Mouse (Mus musculus) bone marrow macrophage, adult 2 months (primary cell): Measurements from ENCODE around the gene Bmx. TPM values are rescaled to one million over a fixed set of nuclear protein-coding genes. Genes with fewer than 3 reads are reported as not detected.

Source experiments
- H3K27ac ChIP-seq: 2 replicates; pipeline ENCODE4 v1.5.1; 2012; ENCODE audit warnings: low read depth, low read length; ENCODE audit not compliant: insufficient read depth
- H3K4me1 ChIP-seq: 2 replicates; pipeline ENCODE4 v1.6.1; 2012; ENCODE audit warnings: low read length; ENCODE audit not compliant: control insufficient read depth, insufficient read depth
- H3K4me3 ChIP-seq: 2 replicates; pipeline ENCODE4 v1.5.1; 2012; ENCODE audit warnings: mild to moderate bottlenecking, low read length, moderate library complexity; ENCODE audit not compliant: insufficient read depth
- CTCF ChIP-seq: IDR thresholded peaks from 2 replicates; pipeline ENCODE4 v1.5.1; 2012; ENCODE audit warnings: low read depth, mild to moderate bottlenecking, low read length, moderate library complexity
- POLR2A ChIP-seq: IDR thresholded peaks from 2 replicates; pipeline ENCODE4 v1.6.1; 2012; ENCODE audit warnings: mild to moderate bottlenecking, low read depth, low read length, borderline replicate concordance
- polyA plus RNA-seq: library from polyadenylated mRNA; stranded (reverse); fragments of >200 nt; gene quantifications from 2 replicates; pipeline ENCODE4 v1.2.4, GENCODE M21; 2012; ENCODE audit not compliant: missing spikeins, insufficient read depth, insufficient read length

Gene Bmx
- 0.19 TPM in 1 of 2 replicates, not detected in the other for polyA plus RNA-seq

DNA sequence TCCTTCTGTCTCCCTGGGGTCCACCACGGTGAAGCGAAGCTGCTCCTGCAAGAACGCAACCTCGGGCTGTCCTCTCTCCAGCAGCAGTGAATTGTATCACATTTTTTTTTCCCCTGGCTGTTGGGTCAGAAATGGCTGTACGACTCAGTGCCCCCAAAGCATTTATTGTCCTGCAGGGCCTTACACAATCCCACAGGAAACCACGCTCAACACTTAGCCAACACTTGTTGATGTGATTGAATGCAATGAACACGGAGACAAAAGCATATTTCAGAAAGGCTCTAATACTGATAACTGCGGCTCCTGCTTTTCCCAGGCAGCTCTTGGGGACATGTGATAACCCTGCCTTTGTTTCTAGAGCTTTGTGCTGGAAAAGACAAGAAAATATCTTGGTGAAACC is at the start of gene Bmx:
Gene Bmx (minus strand): TSS at position 137 of the 400 bp plus-strand sequence.
- TF ChIP-seq CTCF, result no peak
- no peak for TF ChIP-seq POLR2A
- H3K4me3 ChIP-seq, result no peak within 1 kb of the TSS
- H3K4me1 ChIP-seq, result peaks cover 17% of the 10 kb centered on the region
- peak within 1 kb of the TSS; percentile 66 for H3K27ac ChIP-seq

DNA sequence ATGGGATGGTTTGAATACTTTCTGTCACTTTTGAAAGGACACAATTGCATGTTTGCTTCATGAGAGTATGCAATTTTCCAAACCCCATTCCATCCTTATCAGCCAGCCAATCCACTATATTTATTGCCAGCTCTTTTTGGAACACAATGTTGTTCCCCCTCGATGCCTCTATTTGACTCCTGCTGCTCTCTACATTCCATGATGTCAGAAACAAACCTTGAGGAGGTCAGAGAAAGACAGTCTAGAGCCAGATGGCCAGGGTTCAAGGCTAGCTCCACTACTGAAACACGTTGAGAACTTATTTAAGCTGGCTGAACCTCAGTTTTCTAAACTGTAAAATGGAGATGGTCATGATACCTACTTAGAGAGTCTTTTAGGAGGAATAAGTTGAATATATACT is 48.3 kb upstream of the Bmx start:
- TF ChIP-seq CTCF, result no peak
- TF ChIP-seq POLR2A, result no peak
- H3K27ac ChIP-seq, result no peak overlapping the region
- H3K4me3 ChIP-seq, result no peak overlapping the region
- no peaks in the 10 kb centered on the region for H3K4me1 ChIP-seq

DNA sequence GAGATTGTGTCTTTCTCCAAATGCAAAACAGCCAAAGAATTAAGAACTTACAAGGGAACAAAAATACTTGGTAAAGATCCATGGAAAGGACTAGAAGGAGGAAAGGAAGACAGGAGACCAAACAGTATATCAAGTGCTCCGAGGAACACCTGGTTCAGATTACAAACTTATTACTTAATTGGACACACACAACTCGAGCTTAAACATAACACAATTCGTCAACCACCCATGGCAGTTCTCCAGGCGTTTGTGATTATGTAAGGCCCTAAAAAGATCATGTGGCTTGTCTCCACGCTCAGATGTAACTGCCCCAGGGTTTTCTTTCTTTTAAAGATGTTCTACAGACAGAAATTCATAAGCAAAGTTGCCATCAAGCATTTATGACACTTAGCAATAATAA is 33.2 kb upstream of the Bmx start:
- no peak for TF ChIP-seq POLR2A
- no peak for TF ChIP-seq CTCF

DNA sequence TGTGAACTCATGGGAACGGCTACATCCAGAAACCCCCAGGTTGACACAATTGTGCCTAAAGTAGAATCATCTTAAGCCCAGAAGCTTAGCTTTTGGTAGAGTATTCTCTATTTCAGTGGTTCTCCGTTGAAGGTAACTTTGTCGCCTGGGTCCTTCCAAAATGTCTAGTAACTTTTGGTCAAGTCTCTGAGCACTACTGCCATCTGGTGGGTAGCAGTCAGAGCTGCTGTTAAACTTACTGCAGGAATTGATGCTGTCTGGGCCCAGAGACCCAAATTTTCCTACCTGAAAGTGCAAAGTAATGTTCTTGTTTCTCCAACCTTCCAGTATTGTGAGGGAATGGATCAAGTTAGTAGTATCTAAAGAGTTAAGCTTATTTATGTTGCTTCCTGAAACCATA is 29.1 kb upstream of the Bmx start:
- TF ChIP-seq POLR2A, result no peak
- no peak for TF ChIP-seq CTCF
- Histone ChIP-seq H3K4me1 (no peaks in the 10 kb centered on the region), H3K4me3 (no peak overlapping the region), H3K27ac (no peak overlapping the region)

More for the DNA sequence above, 33.2 kb upstream of the Bmx start:
- H3K4me3 ChIP-seq, result no peak overlapping the region
- no peak overlapping the region for H3K27ac ChIP-seq
- no peaks in the 10 kb centered on the region for H3K4me1 ChIP-seq

DNA sequence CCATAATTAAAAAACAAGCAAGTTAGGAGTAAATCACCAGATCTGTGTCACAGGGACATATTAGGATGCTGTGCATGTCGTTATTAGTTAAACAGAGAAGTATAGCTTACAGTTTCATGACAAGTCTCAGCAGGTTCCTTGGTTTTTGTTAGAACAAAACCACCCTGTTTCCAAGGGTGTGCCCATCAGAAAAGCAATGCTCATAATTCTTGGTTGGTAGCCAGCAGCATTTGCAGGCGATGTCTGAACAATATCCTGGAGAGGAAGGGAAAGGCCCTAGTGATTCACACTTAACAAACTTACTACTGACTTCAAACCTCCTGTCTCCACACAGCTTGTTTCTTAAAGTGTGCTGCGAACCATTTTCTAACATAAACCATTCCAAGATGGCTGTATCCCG is 25.8 kb upstream of the Bmx start:
- H3K4me1 ChIP-seq, result no peaks in the 10 kb centered on the region
- TF ChIP-seq CTCF (no peak), POLR2A (no peak)
- no peak overlapping the region for H3K27ac ChIP-seq
- no peak overlapping the region for H3K4me3 ChIP-seq

DNA sequence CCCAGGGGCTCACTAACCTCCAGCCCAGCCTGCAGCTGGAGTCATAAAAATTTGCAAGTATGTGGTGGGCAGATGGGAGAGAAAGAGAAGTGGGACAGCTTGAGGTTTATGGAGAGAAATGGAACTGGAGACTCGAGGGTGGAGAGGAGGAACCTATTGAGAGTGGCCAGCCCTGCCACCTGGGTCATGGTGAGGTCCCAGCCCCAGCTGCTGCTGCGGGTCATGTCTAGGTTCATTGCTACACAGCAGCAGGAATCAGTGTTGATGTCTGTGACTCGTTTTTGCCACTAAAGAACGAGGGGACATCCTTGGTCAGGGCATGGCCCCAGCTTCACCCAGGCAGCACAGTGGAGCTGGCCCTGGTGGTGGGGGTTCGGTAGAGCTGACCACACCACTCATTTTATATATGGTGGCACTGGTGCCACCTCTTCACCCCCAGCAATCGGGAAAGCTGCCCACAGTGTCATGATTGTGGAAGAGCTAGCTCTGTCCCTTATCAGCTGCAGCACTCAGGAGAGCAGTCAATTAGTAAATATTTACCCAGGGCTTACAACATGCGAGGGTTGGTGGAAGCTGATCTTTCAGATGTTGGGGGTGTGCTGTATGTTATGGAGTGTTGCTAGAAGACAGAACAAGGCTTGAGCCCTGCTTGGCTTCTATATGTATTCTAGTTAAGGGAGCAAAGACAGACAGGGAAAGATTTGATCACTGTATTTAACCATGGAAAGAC is 23.1 kb upstream of the Bmx start:
- H3K4me1 ChIP-seq, result no peaks in the 10 kb centered on the region
- H3K4me3 ChIP-seq, result no peak overlapping the region
- TF ChIP-seq POLR2A (no peak), CTCF (no peak)
- H3K27ac ChIP-seq, result no peak overlapping the region

DNA sequence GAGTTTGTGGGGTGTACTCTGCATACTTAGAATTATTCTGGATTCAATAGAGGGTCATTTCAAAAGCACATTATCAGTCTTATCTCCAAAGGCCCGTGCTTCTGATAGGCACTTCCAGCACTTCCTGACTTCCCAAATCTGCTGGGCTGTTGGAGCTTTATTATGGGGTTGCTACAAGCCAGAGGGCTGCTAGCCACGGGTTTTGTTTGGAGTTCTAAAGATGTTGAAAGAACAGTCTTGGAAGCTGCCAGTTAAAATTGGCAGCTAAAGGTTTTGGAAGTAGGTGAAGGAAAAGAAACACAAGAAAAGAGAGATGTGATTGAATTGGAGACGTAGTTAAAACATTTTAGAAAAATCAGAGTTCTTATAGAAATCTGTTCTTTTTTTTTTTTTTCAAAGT is 17.5 kb upstream of the Bmx start:
- no peak for TF ChIP-seq POLR2A
- no peak for TF ChIP-seq CTCF
- Histone ChIP-seq H3K27ac (no peak overlapping the region), H3K4me3 (no peak overlapping the region), H3K4me1 (no peaks in the 10 kb centered on the region)

DNA sequence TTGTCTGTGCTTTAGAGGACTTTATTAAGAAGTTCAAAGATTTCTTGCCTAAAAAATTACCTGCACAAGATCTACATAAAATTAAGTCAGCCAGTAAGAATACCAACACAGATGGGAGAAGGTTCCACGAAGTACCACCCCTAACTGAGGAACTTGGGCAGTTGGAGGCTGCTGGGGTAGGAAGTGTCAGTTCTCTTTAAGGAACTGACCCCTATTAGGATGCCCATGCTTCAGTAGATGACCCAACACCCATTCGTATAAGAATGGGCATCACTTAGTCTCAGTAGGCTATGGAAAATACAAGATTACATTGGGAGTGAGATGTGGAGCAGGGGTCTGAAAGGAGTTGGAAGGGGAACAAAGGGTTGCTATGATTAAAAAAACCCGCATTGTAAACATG is 12.6 kb upstream of the Bmx start:
- TF ChIP-seq CTCF, result no peak
- TF ChIP-seq POLR2A, result no peak
- H3K4me3 ChIP-seq, result no peak overlapping the region
- no peak overlapping the region for H3K27ac ChIP-seq
- no peaks in the 10 kb centered on the region for H3K4me1 ChIP-seq

DNA sequence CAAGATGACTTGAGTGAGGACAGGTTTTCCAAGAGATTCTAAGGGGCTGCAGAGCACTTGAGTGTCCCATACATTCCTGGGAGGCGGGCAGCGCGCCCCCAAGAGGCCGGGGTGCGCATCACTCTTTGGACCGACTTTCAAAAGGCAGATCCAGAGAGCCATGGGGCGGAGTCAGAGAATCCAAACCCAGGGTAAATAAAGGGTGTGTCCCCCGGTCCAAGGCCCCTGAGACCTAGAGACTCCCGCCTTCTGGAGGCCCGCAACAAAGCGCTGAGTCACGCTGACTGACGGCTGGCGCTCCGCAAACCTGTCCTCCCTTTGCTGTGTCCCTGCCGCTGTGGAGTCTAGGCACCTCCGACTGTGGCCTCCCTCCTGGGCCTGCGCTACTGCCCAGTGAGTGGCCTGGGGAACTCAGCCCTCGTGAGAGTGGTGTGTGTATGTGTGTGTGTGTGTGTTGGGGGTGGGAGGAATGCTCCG is 11.3 kb upstream of the Bmx start, which contains the start of gene Pir:
Gene Pir (plus strand): TSS at position 87 of the 477 bp plus-strand sequence.
- no peak for TF ChIP-seq CTCF
- no peak for TF ChIP-seq POLR2A
- Histone ChIP-seq H3K27ac (no peak within 1 kb of the TSS), H3K4me1 (no peaks in the 10 kb centered on the region), H3K4me3 (no peak within 1 kb of the TSS)

DNA sequence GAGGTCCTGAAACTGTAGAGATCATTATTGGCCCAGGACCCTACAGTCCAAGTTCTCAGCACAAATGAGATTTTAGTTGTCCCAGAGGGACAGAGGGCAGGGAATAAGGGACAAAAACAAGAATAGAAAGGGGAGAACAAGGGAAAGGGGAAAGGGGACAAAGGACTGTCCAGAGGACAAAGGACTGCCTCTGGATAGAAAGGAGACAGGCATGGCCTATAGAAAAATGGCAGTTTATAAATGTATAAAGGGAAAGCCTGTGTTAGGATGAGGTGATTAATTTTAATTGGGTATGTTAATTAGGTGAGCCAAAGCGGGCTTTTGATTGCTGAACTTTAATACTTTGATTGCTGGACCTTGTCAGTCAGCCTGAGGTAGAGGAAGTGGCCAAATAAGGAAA is 6.9 kb upstream of the Bmx start:
- no peak overlapping the region for H3K27ac ChIP-seq
- H3K4me3 ChIP-seq, result no peak overlapping the region
- 0 out of 2 replicates have a peak, but pooled peaks cover 2% of the 10 kb centered on the region for H3K4me1 ChIP-seq
- TF ChIP-seq CTCF (no peak), POLR2A (no peak)
